Mouse (Mus musculus) right cerebral cortex, adult 2 months (tissue): Measurements from ENCODE around the gene Cdc42bpg.
"Not testable (repeated sequence)": the region's sequence is repeated elsewhere in the genome, so short reads cannot be mapped to it uniquely, and the experiment has no call there.

Experiments used
- DNase-seq, 2 experiments: peaks; one replicate each; pipeline ENCODE4 v3.0.0; 2021 to 2022; ENCODE audit warnings: low spot score in 2 of 2

Cdc42bpg gene

GRCm38 (mm10) chr19:6296551-6297210 is 9.6 kb upstream of the Cdc42bpg start:
- DNase-seq = no peak

- DNase-seq = no peak
These were observed 8.6 kb upstream of the Cdc42bpg start for GRCm38 (mm10) chr19:6297641-6298040.

GRCm38 (mm10) chr19:6299003-6299402 is 7.3 kb upstream of the Cdc42bpg start:
- no peak for DNase-seq

GRCm38 (mm10) chr19:6299450-6300267 is 6.6 kb upstream of the Cdc42bpg start:
- no peak for DNase-seq

GRCm38 (mm10) chr19:6300402-6300841 is 5.8 kb upstream of the Cdc42bpg start:
- no peak for DNase-seq

GRCm38 (mm10) chr19:6302114-6302513 is 4.1 kb upstream of the Cdc42bpg start:
- DNase-seq = no peak

GRCm38 (mm10) chr19:6302522-6302921 is 3.7 kb upstream of the Cdc42bpg start:
- DNase-seq = peak in 1 of 2 experiments; percentile 43

- DNase-seq = no peak
These were observed 2.4 kb upstream of the Cdc42bpg start for GRCm38 (mm10) chr19:6303831-6304230.

- peak; percentile 72 to 85 for DNase-seq
These were observed 1.3 kb upstream of the Cdc42bpg start for GRCm38 (mm10) chr19:6304787-6305516.

GRCm38 (mm10) chr19:6305517-6306115 is 640 bp upstream of the Cdc42bpg start:
- DNase-seq = no peak

GRCm38 (mm10) chr19:6306586-6306985 is 330 bp downstream of the Cdc42bpg start:
- no peak for DNase-seq

- no peak for DNase-seq
These were observed 1.7 kb downstream of the Cdc42bpg start for GRCm38 (mm10) chr19:6307733-6308531.

GRCm38 (mm10) chr19:6310181-6310580 is 3.9 kb downstream of the Cdc42bpg start:
- no peak for DNase-seq

GRCm38 (mm10) chr19:6311783-6312182 is 5.5 kb downstream of the Cdc42bpg start:
- DNase-seq = not testable (repeated sequence)

- DNase-seq = no peak
These were observed 7.5 kb downstream of the Cdc42bpg start for GRCm38 (mm10) chr19:6313796-6314195.

- DNase-seq = no peak
These were observed 8.3 kb downstream of the Cdc42bpg start for GRCm38 (mm10) chr19:6314513-6314912.

GRCm38 (mm10) chr19:6315573-6315972 is 9.3 kb downstream of the Cdc42bpg start:
- DNase-seq = no peak

- DNase-seq = no peak
These were observed 11.9 kb downstream of the Cdc42bpg start for GRCm38 (mm10) chr19:6318145-6318544.

- no peak for DNase-seq
These were observed 15.1 kb downstream of the Cdc42bpg start for GRCm38 (mm10) chr19:6321358-6321757.

- DNase-seq = no peak
These were observed 15.7 kb downstream of the Cdc42bpg start for GRCm38 (mm10) chr19:6321786-6322621.
